Mouse (Mus musculus): Measurements from ENCODE around the gene Cmtm4.

- TF ChIP-seq GATA1 (IDR thresholded peaks at IDR 0.05; ENCODE audit: borderline replicate concordance, low read length) (no peak), FLI1 (IDR thresholded peaks at IDR 0.05; ENCODE audit: low read length) (no peak)
These were observed 17.4 kb upstream of the Cmtm4 start for GRCm38 (mm10) chr8:104412805-104413532.

All from megakaryocyte, embryonic 14.5 days (primary cell).